Mouse (Mus musculus): ENCODE data around the gene Trub1. TPM values are rescaled to one million over a fixed set of nuclear protein-coding genes. Genes with fewer than 3 reads are reported as not detected.
A peak's percentile ranks its signal among the peaks of the same experiment; 100 is the strongest.

Gene Trub1
- not detected in 2 replicates for total RNA-seq (2015; ENCODE audit: low replicate concordance)
- total RNA-seq (2017; ENCODE audit: low replicate concordance) = 2.7 TPM in 1 of 2 replicates, not detected in the other

DNA sequence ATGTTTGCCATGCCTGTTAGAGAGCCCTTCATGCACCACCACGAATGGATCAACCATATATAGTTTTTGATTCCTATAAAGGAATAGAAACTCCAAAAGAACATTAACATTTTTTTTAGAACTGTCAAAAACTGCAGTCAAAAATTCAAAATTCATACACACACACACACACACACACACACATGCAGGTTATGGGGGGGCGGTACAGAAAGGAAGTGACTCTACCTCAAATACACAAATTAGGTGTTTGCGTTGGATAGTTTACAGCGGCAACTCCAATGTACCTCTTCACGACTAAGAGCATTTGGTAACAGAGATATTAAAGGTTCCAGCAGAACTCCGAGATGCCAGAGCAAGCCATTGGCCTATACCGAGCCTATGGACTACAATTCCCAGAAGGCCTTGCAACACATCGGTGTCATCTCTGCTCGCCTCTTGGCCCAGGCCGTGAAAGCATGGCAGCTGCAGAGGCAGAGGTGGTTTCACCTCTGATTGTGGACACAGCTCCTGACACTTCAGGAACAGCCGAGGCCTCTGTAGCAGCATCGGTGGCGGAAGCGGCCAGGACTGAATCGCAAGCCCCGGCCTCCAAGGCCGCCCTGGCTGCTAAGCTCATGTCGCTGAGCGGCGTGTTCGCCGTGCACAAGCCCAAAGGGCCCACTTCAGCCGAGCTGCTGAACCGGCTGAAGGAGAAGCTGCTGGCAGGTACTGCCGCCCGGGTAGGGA, at the start of gene Trub1:
Gene Trub1, plus strand, starts transcription at position 421 of the 726 bp plus-strand sequence.
- peak; percentile 89 for ATAC-seq (replicated peaks; ENCODE audit: low FRiP score, poor library complexity, severe bottlenecking)

- ATAC-seq (replicated peaks; ENCODE audit: low FRiP score, poor library complexity, severe bottlenecking) = no peak
Observed at GRCm38 (mm10) chr19:57403700-57404501, 48.8 kb upstream of the Trub1 start.

GRCm38 (mm10) chr19:57404502-57404848, 48.2 kb upstream of the Trub1 start:
- ATAC-seq (replicated peaks; ENCODE audit: low FRiP score, poor library complexity, severe bottlenecking) = no peak

- ATAC-seq (replicated peaks; ENCODE audit: low FRiP score, poor library complexity, severe bottlenecking) = no peak
Observed at GRCm38 (mm10) chr19:57407947-57408346, 44.8 kb upstream of the Trub1 start.

DNA sequence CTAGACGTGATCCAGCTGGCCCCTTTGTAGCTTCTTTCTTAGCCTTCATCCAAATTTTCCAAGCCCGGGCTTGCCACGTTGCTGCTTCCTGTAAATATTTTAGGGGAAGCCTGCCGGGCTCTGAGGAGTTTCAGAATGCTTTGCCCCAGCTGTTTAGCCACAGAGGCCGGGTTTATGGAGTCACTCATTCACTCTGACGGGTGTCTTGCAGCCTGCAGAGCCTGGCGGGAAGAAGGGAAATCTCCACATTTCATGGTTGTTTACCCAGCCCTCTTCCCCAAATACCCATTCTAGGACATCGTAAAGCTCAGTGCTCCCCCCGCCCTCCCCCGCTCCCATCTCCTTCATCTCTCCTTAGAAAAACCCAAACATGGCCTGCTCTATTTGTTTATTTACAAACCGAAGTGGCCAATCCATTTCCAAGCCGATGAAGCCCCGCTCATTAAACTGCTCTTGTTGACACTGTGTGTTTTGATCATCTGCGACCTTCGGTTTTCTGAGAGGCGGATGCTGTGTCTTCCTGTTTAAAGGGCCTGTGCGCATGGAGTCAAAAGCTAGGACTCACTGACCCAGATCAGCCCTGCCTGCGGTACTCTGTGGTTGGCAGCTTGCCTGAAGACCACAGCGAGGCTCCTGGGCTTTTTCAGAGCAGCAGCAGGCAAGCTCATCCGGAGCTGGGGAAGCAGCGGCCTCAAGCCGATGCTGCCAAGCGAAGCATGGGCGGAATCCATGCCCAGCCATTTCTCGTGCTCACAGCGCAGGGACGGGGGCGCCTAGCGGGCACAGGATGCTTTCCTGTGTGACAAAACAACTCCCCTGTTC, 41.1 kb upstream of the Trub1 start:
- ATAC-seq (replicated peaks; ENCODE audit: low FRiP score, poor library complexity, severe bottlenecking) = no peak

DNA sequence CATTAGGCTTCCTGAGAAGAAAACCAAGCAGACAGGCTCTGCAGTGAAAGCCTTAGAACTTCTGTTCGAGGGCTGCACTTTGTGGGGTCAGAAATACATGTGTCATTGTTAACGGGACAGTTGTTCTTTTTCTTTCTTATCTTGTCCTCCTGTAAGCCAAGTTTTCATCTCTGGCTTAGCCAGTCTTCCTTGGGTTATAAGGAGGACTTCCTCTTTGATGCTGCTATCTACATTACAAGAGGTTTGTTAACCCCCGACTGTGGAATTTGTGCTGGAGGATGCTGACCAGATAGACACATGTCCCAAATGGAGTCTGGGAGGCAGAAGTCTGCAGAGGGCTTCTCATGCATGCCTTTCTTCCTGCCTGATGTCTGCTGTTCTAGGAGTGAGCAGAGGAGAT, 39.5 kb upstream of the Trub1 start:
- ATAC-seq (replicated peaks; ENCODE audit: low FRiP score, poor library complexity, severe bottlenecking) = no peak

DNA sequence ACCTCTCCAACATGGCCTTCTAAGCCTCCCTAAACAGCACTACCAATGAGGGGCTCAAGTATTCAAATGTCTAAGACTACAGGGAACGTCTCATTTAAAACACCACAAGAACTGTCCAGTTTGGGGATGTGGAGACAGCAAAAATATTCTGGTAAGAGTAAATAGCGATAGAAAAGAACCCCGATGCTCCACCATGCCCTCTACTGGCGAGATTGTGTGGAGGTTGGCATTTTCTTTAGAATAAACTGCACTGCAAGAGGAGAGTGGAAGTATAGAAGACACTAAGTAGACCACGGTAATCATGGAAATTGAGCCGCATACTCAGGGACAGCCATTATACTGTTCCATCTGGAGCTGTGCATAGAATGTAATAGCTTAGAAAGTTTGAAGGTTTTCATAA, 38.8 kb upstream of the Trub1 start:
- no peak for ATAC-seq (replicated peaks; ENCODE audit: low FRiP score, poor library complexity, severe bottlenecking)

GRCm38 (mm10) chr19:57415031-57415807, 37.5 kb upstream of the Trub1 start:
- ATAC-seq (replicated peaks; ENCODE audit: low FRiP score, poor library complexity, severe bottlenecking) = no peak

- ATAC-seq (replicated peaks; ENCODE audit: low FRiP score, poor library complexity, severe bottlenecking) = no peak
Observed at GRCm38 (mm10) chr19:57417800-57418580, 34.7 kb upstream of the Trub1 start.

GRCm38 (mm10) chr19:57423402-57423801, 29.3 kb upstream of the Trub1 start:
- ATAC-seq (replicated peaks; ENCODE audit: low FRiP score, poor library complexity, severe bottlenecking) = no peak

GRCm38 (mm10) chr19:57425296-57425695, 27.4 kb upstream of the Trub1 start:
- ATAC-seq (replicated peaks; ENCODE audit: low FRiP score, poor library complexity, severe bottlenecking) = no peak

DNA sequence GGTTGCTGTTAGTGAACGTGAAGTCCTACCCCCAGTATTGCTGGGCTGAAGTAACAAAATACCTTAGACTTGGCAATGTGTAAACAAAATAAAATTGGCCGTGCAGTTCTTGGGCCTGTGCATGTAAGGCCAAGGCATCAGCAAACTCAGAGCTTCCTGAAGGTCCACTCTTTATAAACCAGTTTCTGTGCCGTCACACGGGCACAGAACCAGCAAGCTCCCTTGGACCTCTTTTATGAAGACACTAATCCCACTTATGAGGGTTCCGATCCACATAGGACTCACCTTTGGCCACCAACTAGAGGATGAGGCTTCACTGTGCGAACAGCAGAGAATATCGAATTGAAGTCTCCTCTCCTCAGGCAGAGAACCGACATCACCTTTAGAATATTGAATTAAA, 25.9 kb upstream of the Trub1 start:
- no peak for ATAC-seq (replicated peaks; ENCODE audit: low FRiP score, poor library complexity, severe bottlenecking)

DNA sequence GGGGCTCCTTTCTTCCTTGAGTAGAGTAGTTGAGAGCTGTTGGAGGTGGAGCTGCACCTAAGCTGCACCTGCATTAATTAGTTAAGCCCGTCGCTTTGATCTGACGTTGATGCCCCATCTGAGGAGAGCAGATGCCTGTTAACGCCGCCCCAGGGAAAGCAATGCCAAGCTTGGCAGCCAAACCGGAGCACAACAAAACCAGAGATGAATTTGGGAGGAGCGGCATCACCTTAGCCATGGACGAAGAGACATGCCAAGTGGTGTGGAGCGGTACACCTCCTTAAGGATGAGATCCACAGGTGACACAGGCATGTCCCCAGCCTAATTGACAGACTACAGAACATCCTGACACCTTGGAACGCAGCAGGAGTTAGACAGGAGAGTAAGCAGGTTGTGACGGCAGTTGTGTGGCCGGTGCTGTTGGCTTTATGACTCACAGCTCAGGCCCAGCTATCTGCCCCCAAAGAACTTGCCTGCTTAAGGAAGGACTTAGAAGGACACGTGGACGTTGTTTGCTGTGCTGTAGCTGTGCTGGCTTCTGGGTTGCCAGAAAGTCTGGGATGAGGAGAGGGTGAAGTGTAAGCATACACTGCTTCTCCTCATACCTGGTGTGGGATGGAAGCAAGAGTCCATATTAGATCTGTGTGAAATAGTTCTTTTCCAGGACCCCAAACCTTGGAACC, 24.8 kb upstream of the Trub1 start:
- ATAC-seq (replicated peaks; ENCODE audit: low FRiP score, poor library complexity, severe bottlenecking) = no peak

GRCm38 (mm10) chr19:57428641-57429040, 24.1 kb upstream of the Trub1 start:
- ATAC-seq (replicated peaks; ENCODE audit: low FRiP score, poor library complexity, severe bottlenecking) = no peak

GRCm38 (mm10) chr19:57429926-57430325, 22.8 kb upstream of the Trub1 start:
- ATAC-seq (replicated peaks; ENCODE audit: low FRiP score, poor library complexity, severe bottlenecking) = no peak

DNA sequence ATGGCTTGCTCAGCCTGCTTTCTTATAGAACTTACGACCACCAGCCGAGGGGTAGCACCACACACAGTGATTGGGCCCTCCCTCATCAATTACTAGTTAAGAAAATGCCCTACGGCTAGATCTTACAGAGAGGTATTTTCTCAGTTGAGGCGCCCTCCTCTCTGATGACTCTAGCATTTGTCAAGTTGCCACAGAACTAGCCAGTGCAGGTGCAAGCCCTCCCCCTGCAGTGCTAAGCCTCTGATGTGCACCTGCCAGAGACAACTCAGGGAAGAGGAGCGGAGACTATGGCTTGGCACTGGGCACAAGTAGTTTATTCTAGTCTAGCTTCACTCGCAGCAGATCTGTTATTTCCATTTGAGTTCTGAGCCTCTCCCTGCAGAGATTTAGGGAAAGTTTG, 21.2 kb upstream of the Trub1 start:
- no peak for ATAC-seq (replicated peaks; ENCODE audit: low FRiP score, poor library complexity, severe bottlenecking)

GRCm38 (mm10) chr19:57434024-57434423, 18.7 kb upstream of the Trub1 start:
- ATAC-seq (replicated peaks; ENCODE audit: low FRiP score, poor library complexity, severe bottlenecking) = no peak

- no peak for ATAC-seq (replicated peaks; ENCODE audit: low FRiP score, poor library complexity, severe bottlenecking)
Observed at GRCm38 (mm10) chr19:57436586-57437021, 16.1 kb upstream of the Trub1 start.
